Mouse (Mus musculus) cerebellum, adult (tissue): ENCODE measurements around the gene Rnf220.

Experiments used
- ATAC-seq: cut with Nextera tagmentation; 2 replicates; pipeline ENCODE4 v1.9.2; 2017; ENCODE audit warnings: mild to moderate bottlenecking, moderate library complexity, mixed read lengths; ENCODE audit not compliant: insufficient number of reproducible peaks, low FRiP score, low TSS enrichment

Gene Rnf220

GRCm38 (mm10) chr4:117445516-117446207 is 51.2 kb downstream of the Rnf220 start:
- no peak for ATAC-seq

GRCm38 (mm10) chr4:117438919-117439318 is 57.9 kb downstream of the Rnf220 start:
- no peak for ATAC-seq

- ATAC-seq: no peak
Observed at GRCm38 (mm10) chr4:117438064-117438463, 58.8 kb downstream of the Rnf220 start.

GRCm38 (mm10) chr4:117436995-117437660 is 59.7 kb downstream of the Rnf220 start:
- ATAC-seq: no peak

- no peak for ATAC-seq
Observed at GRCm38 (mm10) chr4:117434336-117434735, 62.5 kb downstream of the Rnf220 start.

GRCm38 (mm10) chr4:117429604-117430003 is 67.2 kb downstream of the Rnf220 start:
- ATAC-seq: no peak

GRCm38 (mm10) chr4:117427540-117427939 is 69.3 kb downstream of the Rnf220 start:
- ATAC-seq: no peak

GRCm38 (mm10) chr4:117421077-117421476 is 75.8 kb downstream of the Rnf220 start:
- no peak for ATAC-seq

- no peak for ATAC-seq
Observed at GRCm38 (mm10) chr4:117416827-117417226, 80.0 kb downstream of the Rnf220 start.

- ATAC-seq: no peak
Observed at GRCm38 (mm10) chr4:117410049-117410410, 86.8 kb downstream of the Rnf220 start.

GRCm38 (mm10) chr4:117409144-117410048 is 87.5 kb downstream of the Rnf220 start:
- no peak for ATAC-seq

GRCm38 (mm10) chr4:117407945-117408344 is 88.9 kb downstream of the Rnf220 start:
- no peak for ATAC-seq

- no peak for ATAC-seq
Observed at GRCm38 (mm10) chr4:117405999-117406398, 90.9 kb downstream of the Rnf220 start.

GRCm38 (mm10) chr4:117405211-117405610 is 91.6 kb downstream of the Rnf220 start:
- ATAC-seq: no peak

GRCm38 (mm10) chr4:117403411-117403810 is 93.4 kb downstream of the Rnf220 start:
- no peak for ATAC-seq

GRCm38 (mm10) chr4:117397128-117397527 is 99.7 kb downstream of the Rnf220 start:
- no peak for ATAC-seq

- no peak for ATAC-seq
Observed at GRCm38 (mm10) chr4:117393027-117393426, 103.8 kb downstream of the Rnf220 start.

- no peak for ATAC-seq
Observed at GRCm38 (mm10) chr4:117392391-117392790, 104.5 kb downstream of the Rnf220 start.

GRCm38 (mm10) chr4:117391966-117392365 is 104.9 kb downstream of the Rnf220 start:
- no peak for ATAC-seq

- no peak for ATAC-seq
Observed at GRCm38 (mm10) chr4:117390850-117391795, 105.7 kb downstream of the Rnf220 start.
